Mouse (Mus musculus): ENCODE measurements at regions not wholly inside any gene's neighbourhood (a gene's known extent, or its start where the extent isn't known, plus 50 kb on each side); places are given as distances from the start of the nearest gene placed in this dataset.

- no peaks in the 10 kb centered on the region for H3K4me1 ChIP-seq (ENCODE audit: control insufficient read depth, insufficient read depth, low read length)
- TF ChIP-seq POLR2A (IDR thresholded peaks at IDR 0.05; ENCODE audit: borderline replicate concordance, extremely low read depth, low read depth, low read length) (no peak), CTCF (IDR thresholded peaks at IDR 0.05; ENCODE audit: insufficient read depth, low read length) (no peak)
- WGBS = 71% methylated on average over 8 of the region's 8 CpGs
- DNase-seq = no peak
- no peak overlapping the region for H3K4me3 ChIP-seq (replicated peaks; ENCODE audit: extremely low read depth, low read depth, low read length)
These were observed 89.4 kb downstream of the Snrpe start for GRCm38 (mm10) chr1:133520652-133521051.

- TF ChIP-seq CTCF (IDR thresholded peaks at IDR 0.05; ENCODE audit: insufficient read depth, low read length) = no peak
- TF ChIP-seq POLR2A (IDR thresholded peaks at IDR 0.05; ENCODE audit: borderline replicate concordance, extremely low read depth, low read depth, low read length) = no peak
These were observed 92.8 kb upstream of the Sox13 start for GRCm38 (mm10) chr1:133517020-133517419.

GRCm38 (mm10) chr1:133504116-133504515 lies 79.9 kb upstream of the Sox13 start:
- 63% methylated on average over 3 of the region's 3 CpGs for WGBS
- TF ChIP-seq CTCF (IDR thresholded peaks at IDR 0.05; ENCODE audit: insufficient read depth, low read length) = no peak
- no peak for TF ChIP-seq POLR2A (IDR thresholded peaks at IDR 0.05; ENCODE audit: borderline replicate concordance, extremely low read depth, low read depth, low read length)
- Histone ChIP-seq H3K4me3 (replicated peaks; ENCODE audit: extremely low read depth, low read depth, low read length) (no peak overlapping the region), H3K4me1 (ENCODE audit: control insufficient read depth, insufficient read depth, low read length) (no peaks in the 10 kb centered on the region)
- DNase-seq = no peak

More at GRCm38 (mm10) chr1:133517020-133517419, 92.8 kb upstream of the Sox13 start:
- Histone ChIP-seq H3K4me3 (replicated peaks; ENCODE audit: extremely low read depth, low read depth, low read length) (no peak overlapping the region), H3K4me1 (ENCODE audit: control insufficient read depth, insufficient read depth, low read length) (no peaks in the 10 kb centered on the region)
- no peak for DNase-seq
- WGBS = 96% methylated on average over 5 of the region's 5 CpGs

DNA sequence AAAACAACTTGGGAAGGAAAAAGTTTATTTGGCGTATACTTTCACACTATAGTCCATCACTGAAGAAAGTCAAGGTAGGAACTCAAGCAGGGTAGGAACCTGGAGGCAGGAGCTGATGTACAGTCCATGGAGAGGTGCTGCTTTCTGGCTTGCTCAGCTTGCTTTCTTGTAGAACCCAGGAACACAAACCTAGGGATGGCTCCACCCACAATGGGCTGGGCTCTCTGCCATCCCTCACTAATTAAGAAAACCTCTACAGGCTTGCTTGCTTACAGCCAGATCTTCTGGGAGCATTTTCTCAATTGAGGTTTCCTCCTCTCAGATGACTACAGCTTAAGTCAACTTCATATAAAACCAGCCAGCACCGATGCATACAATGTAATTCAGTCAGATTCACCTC lies 79.2 kb upstream of the Sox13 start:
- Histone ChIP-seq H3K4me3 (replicated peaks; ENCODE audit: extremely low read depth, low read depth, low read length) (no peak overlapping the region), H3K4me1 (ENCODE audit: control insufficient read depth, insufficient read depth, low read length) (no peaks in the 10 kb centered on the region)
- no peak for DNase-seq
- TF ChIP-seq POLR2A (IDR thresholded peaks at IDR 0.05; ENCODE audit: borderline replicate concordance, extremely low read depth, low read depth, low read length) (no peak), CTCF (IDR thresholded peaks at IDR 0.05; ENCODE audit: insufficient read depth, low read length) (no peak)
- 99% methylated on average over 2 of the region's 2 CpGs for WGBS

DNA sequence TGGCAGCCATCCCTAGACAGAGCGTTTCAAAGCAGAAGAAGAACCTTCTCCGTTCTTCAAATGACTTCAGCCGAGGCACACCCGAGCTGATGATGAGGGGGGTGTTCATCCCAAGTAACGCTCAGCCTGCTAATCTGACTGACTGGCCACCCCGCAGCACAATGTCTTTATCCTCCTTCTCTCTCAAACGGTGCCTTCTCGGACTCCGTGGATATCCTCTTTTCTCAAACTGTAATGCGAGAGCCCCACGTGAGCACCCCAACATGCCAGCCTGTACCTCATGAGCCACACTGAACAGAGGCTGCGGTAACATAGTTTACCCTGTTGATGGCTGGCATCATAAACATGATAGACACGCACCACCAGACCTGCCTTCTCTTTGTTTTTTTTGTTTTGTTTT lies 76.8 kb upstream of the Sox13 start:
- no peaks in the 10 kb centered on the region for H3K4me1 ChIP-seq (ENCODE audit: control insufficient read depth, insufficient read depth, low read length)
- WGBS = 71% methylated on average over 13 of the region's 13 CpGs
- no peak for DNase-seq
- no peak overlapping the region for H3K4me3 ChIP-seq (replicated peaks; ENCODE audit: extremely low read depth, low read depth, low read length)
- TF ChIP-seq CTCF (IDR thresholded peaks at IDR 0.05; ENCODE audit: insufficient read depth, low read length) (no peak), POLR2A (IDR thresholded peaks at IDR 0.05; ENCODE audit: borderline replicate concordance, extremely low read depth, low read depth, low read length) (no peak)

GRCm38 (mm10) chr1:133492986-133493741 lies 69.0 kb upstream of the Sox13 start:
- peak; percentile 21 for DNase-seq
- H3K4me1 ChIP-seq (ENCODE audit: control insufficient read depth, insufficient read depth, low read length) = peaks cover 13% of the 10 kb centered on the region
- WGBS = 3% methylated on average over 29 of the region's 29 CpGs
- TF ChIP-seq POLR2A (IDR thresholded peaks at IDR 0.05; ENCODE audit: borderline replicate concordance, extremely low read depth, low read depth, low read length) (peak; percentile 22; the same call in 1 of the 2 replicates), CTCF (IDR thresholded peaks at IDR 0.05; ENCODE audit: insufficient read depth, low read length) (no peak)
- H3K4me3 ChIP-seq (replicated peaks; ENCODE audit: extremely low read depth, low read depth, low read length) = peak overlapping the region; percentile 38

DNA sequence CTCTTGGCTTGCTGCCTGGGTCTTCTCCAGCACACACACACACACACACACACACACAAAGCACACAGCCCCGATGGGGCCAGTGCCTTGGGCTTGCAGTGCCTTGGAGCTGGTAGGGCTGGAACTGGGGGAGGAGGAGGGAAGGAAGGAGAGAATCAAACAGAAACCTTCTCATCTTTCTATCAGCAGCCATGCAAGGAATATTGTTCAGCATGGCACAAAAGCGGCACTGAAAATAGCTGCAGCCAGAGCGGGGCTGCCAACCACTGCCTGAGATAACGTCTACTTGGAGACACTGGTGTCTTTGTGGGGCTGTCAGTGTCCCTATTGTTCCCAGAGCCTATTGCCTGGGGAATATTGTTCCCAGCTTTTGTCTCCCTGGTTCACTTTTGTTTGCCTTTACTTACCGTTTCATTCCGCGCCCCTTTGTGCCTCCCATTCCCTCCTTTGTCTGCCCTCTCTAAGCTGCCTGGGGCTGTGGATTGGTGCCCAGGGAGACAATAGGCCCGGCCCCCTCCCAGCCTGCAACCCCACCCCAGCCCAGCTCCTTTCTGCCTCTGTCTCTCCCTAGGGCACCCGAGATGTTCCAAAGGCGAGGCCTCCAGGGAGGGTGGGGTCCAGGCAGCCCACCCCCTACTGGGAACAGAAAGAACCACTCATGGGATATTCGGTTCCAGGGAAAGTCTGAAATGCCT lies 68.3 kb upstream of the Sox13 start:
- H3K4me1 ChIP-seq (ENCODE audit: control insufficient read depth, insufficient read depth, low read length) = peaks cover 13% of the 10 kb centered on the region
- TF ChIP-seq POLR2A (IDR thresholded peaks at IDR 0.05; ENCODE audit: borderline replicate concordance, extremely low read depth, low read depth, low read length) (0 out of 2 replicates have a peak, but pooled peaks have one; percentile 19), CTCF (IDR thresholded peaks at IDR 0.05; ENCODE audit: insufficient read depth, low read length) (no peak)
- no peak overlapping the region for H3K4me3 ChIP-seq (replicated peaks; ENCODE audit: extremely low read depth, low read depth, low read length)
- WGBS = 12% methylated on average over 11 of the region's 11 CpGs
- no peak for DNase-seq

- no peak for TF ChIP-seq POLR2A (IDR thresholded peaks at IDR 0.05; ENCODE audit: borderline replicate concordance, extremely low read depth, low read depth, low read length)
- 0 out of 2 replicates have a peak, but pooled peaks have one; percentile 8 for TF ChIP-seq CTCF (IDR thresholded peaks at IDR 0.05; ENCODE audit: insufficient read depth, low read length)
- 20% methylated on average over 4 of the region's 4 CpGs for WGBS
- DNase-seq = no peak
- H3K4me3 ChIP-seq (replicated peaks; ENCODE audit: extremely low read depth, low read depth, low read length) = no peak overlapping the region
- H3K4me1 ChIP-seq (ENCODE audit: control insufficient read depth, insufficient read depth, low read length) = peaks cover 14% of the 10 kb centered on the region
These were observed 67.7 kb upstream of the Sox13 start for GRCm38 (mm10) chr1:133491857-133492290.

GRCm38 (mm10) chr1:133487171-133487901 lies 63.2 kb upstream of the Sox13 start:
- WGBS = 75% methylated on average over 8 of the region's 8 CpGs
- no peak for DNase-seq
- no peak for TF ChIP-seq POLR2A (IDR thresholded peaks at IDR 0.05; ENCODE audit: borderline replicate concordance, extremely low read depth, low read depth, low read length)
- no peak for TF ChIP-seq CTCF (IDR thresholded peaks at IDR 0.05; ENCODE audit: insufficient read depth, low read length)
- peaks cover 8% of the 10 kb centered on the region for H3K4me1 ChIP-seq (ENCODE audit: control insufficient read depth, insufficient read depth, low read length)
- H3K4me3 ChIP-seq (replicated peaks; ENCODE audit: extremely low read depth, low read depth, low read length) = no peak overlapping the region

Measured in lung, adult 2 months (tissue).